Mouse (Mus musculus): ENCODE data around the gene Tbc1d9.

GRCm38 (mm10) chr8:83182784-83183183, 17.6 kb downstream of the Tbc1d9 start:
- TF ChIP-seq POLR2A (IDR thresholded peaks at IDR 0.05; ENCODE audit: borderline replicate concordance, insufficient read depth, low read length), result no peak
- TF ChIP-seq CTCF (IDR thresholded peaks at IDR 0.05; ENCODE audit: borderline replicate concordance, insufficient read depth, low read depth, low read length), result no peak

Measured in cerebellum, adult 2 months (tissue).